Mouse (Mus musculus): ENCODE measurements at regions not wholly inside any gene's neighbourhood (a gene's known extent, or its start where the extent isn't known, plus 50 kb on each side); places are given as distances from the start of the nearest gene placed in this dataset.

DNA sequence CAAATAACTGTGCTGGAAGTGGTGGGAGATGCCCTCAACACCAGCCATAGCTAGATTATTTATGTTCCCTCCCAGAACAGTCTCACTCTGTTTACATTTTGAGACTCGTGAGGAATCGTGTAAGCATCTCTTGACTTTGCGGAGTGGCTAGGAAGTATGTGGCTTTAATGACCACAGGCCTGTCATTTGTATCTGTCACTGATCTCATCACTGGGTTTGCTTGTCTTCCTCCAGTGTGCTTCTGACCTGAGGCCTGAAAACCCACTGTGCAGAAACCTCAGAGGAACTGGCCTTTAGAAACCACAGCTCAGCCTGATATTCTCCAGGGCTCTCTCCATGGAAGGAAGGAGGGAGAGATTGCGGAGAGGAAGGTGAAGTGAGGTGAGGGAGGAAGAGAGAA lies 291.7 kb downstream of the Tbc1d1 start:
- H3K9ac ChIP-seq (ENCODE audit: low read length): no peak overlapping the region
- no peak overlapping the region for H3K27ac ChIP-seq (ENCODE audit: low read depth, low read length)
- no peaks in the 10 kb centered on the region for H3K27me3 ChIP-seq (ENCODE audit: control insufficient read depth, insufficient read depth, low read length)
- no peaks in the 10 kb centered on the region for H3K36me3 ChIP-seq (ENCODE audit: control insufficient read depth, insufficient read depth, low read length)
- H3K4me1 ChIP-seq (replicated peaks; ENCODE audit: control insufficient read depth, insufficient read depth, low read length): no peaks in the 10 kb centered on the region
- H3K9me3 ChIP-seq (ENCODE audit: control insufficient read depth, low read length): no peaks in the 10 kb centered on the region
- no peak overlapping the region for H3K4me2 ChIP-seq (ENCODE audit: low read depth, low read length, severe bottlenecking)
- 80% methylated on average over 4 of the region's 4 CpGs for WGBS
- ATAC-seq (replicated peaks; ENCODE audit: low FRiP score): no peak
- H3K4me3 ChIP-seq (ENCODE audit: low read depth, low read length): no peak overlapping the region
- no peak for DNase-seq (ENCODE audit: low spot score)

DNA sequence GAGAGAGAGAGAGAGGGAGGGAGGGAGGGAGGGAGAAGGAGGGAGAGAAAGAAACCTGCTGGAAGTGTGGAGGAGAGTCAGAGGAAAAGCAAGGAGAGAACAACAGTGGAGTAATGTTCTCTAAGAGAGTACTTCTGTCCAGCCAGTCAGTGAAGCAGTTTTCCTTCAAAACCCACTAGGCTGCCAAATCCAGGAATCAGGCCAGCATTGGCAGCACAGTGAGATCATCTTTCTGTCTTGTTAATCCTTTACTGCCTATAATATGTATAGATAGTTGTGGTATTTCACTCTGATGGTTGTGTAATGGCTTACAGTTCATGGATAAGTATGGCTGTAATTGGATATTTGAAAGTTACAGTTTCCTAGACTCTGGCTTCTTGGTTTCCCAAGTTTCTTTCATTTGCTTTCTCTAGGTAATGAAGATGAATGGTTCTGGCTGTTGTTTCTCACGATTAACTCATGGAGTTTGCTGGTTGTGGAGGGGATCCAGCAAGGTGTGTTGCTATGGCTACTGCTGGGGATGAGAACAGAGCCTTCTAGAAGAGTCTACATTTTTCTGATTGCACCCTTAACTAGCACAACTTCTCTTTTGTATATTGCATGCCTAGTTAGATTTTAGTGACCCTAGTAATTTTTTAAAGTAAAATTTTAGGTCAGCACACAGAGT lies 296.7 kb downstream of the Tbc1d1 start:
- H3K4me2 ChIP-seq (ENCODE audit: low read depth, low read length, severe bottlenecking): no peak overlapping the region
- no peak overlapping the region for H3K4me3 ChIP-seq (ENCODE audit: low read depth, low read length)
- DNase-seq (ENCODE audit: low spot score) (no peak), ATAC-seq (replicated peaks; ENCODE audit: low FRiP score) (no peak)
- H3K27ac ChIP-seq (ENCODE audit: low read depth, low read length): no peak overlapping the region
- H3K9ac ChIP-seq (ENCODE audit: low read length): no peak overlapping the region
- no peaks in the 10 kb centered on the region for H3K4me1 ChIP-seq (replicated peaks; ENCODE audit: control insufficient read depth, insufficient read depth, low read length)
- H3K36me3 ChIP-seq (ENCODE audit: control insufficient read depth, insufficient read depth, low read length): no peaks in the 10 kb centered on the region
- H3K27me3 ChIP-seq (ENCODE audit: control insufficient read depth, insufficient read depth, low read length): no peaks in the 10 kb centered on the region
- no peaks in the 10 kb centered on the region for H3K9me3 ChIP-seq (ENCODE audit: control insufficient read depth, low read length)
- 44% methylated on average over 1 of the region's 1 CpGs for WGBS

DNA sequence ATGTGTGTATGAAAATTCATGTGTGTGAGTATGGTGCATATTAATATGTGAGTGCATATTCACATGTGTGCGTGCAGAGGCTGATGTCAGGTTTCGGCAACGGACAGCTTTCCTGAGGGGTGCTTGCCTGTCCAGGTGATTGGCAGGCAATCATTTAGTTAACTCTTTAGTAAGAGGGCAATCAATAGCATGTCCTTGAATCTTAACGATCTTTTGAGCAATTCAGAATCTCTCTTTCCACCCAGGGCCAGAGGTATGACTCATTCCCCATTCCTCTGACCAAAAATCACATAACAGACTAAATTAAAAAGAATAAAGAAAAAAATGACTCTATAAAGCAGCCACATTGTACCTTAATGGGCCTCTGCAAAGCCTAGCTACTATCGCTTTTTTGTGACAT lies 303.7 kb downstream of the Tbc1d1 start:
- H3K4me1 ChIP-seq (replicated peaks; ENCODE audit: control insufficient read depth, insufficient read depth, low read length): no peaks in the 10 kb centered on the region
- no peak overlapping the region for H3K9ac ChIP-seq (ENCODE audit: low read length)
- no peak overlapping the region for H3K4me2 ChIP-seq (ENCODE audit: low read depth, low read length, severe bottlenecking)
- H3K27ac ChIP-seq (ENCODE audit: low read depth, low read length): no peak overlapping the region
- no peak for ATAC-seq (replicated peaks; ENCODE audit: low FRiP score)
- no peak for DNase-seq (ENCODE audit: low spot score)
- no peaks in the 10 kb centered on the region for H3K27me3 ChIP-seq (ENCODE audit: control insufficient read depth, insufficient read depth, low read length)
- H3K4me3 ChIP-seq (ENCODE audit: low read depth, low read length): no peak overlapping the region
- 76% methylated on average over 5 of the region's 5 CpGs for WGBS
- H3K9me3 ChIP-seq (ENCODE audit: control insufficient read depth, low read length): no peaks in the 10 kb centered on the region
- H3K36me3 ChIP-seq (ENCODE audit: control insufficient read depth, insufficient read depth, low read length): no peaks in the 10 kb centered on the region

DNA sequence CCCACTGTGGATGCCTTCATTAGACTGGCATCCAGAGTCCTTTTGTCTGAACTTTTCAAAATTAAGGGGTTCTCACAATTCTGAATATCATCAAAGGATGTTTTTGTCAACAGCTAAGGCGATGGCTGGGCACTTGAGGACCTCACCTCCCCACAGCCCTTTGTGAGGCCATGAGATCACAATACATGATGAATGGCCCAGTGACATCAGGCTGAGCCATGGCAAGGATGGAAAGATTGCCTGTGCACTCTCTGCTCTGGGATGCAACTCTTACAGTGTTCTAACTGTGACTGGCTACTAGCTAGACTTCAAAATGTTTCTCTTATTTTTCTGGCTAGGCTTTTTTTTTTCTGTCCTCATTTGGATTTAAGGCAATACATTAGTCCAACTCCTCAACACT lies 304.8 kb downstream of the Tbc1d1 start:
- Histone ChIP-seq H3K27ac (ENCODE audit: low read depth, low read length) (no peak overlapping the region), H3K4me1 (replicated peaks; ENCODE audit: control insufficient read depth, insufficient read depth, low read length) (no peaks in the 10 kb centered on the region), H3K27me3 (ENCODE audit: control insufficient read depth, insufficient read depth, low read length) (no peaks in the 10 kb centered on the region), H3K9me3 (ENCODE audit: control insufficient read depth, low read length) (no peaks in the 10 kb centered on the region), H3K9ac (ENCODE audit: low read length) (no peak overlapping the region), H3K4me3 (ENCODE audit: low read depth, low read length) (no peak overlapping the region), H3K36me3 (ENCODE audit: control insufficient read depth, insufficient read depth, low read length) (no peaks in the 10 kb centered on the region), H3K4me2 (ENCODE audit: low read depth, low read length, severe bottlenecking) (no peak overlapping the region)
- WGBS: 50% methylated on average over 1 of the region's 1 CpGs
- ATAC-seq (replicated peaks; ENCODE audit: low FRiP score) (no peak), DNase-seq (ENCODE audit: low spot score) (no peak)

DNA sequence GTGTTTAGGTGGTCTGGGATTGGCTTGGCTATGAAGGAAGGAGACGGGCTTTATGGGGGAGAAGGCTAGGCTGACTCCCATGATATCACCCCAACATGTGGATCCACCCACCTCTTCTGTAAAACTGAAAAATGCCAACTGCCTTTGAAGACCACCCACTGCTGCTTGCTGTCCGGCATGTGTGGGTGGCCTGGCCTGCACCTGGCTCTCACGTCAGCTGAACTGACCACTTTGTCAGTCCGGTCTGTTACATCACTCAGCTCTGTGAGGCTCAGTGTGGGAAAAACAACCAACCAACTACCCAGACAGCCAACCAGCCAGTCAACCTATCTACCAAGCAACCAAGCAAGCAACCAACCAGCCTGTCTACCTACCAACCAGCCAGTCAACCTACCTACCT lies 305.5 kb downstream of the Tbc1d1 start:
- Histone ChIP-seq H3K4me2 (ENCODE audit: low read depth, low read length, severe bottlenecking) (no peak overlapping the region), H3K9me3 (ENCODE audit: control insufficient read depth, low read length) (no peaks in the 10 kb centered on the region), H3K4me1 (replicated peaks; ENCODE audit: control insufficient read depth, insufficient read depth, low read length) (no peaks in the 10 kb centered on the region), H3K36me3 (ENCODE audit: control insufficient read depth, insufficient read depth, low read length) (no peaks in the 10 kb centered on the region), H3K9ac (ENCODE audit: low read length) (no peak overlapping the region), H3K4me3 (ENCODE audit: low read depth, low read length) (no peak overlapping the region), H3K27ac (ENCODE audit: low read depth, low read length) (no peak overlapping the region), H3K27me3 (ENCODE audit: control insufficient read depth, insufficient read depth, low read length) (no peaks in the 10 kb centered on the region)
- no peak for ATAC-seq (replicated peaks; ENCODE audit: low FRiP score)
- DNase-seq (ENCODE audit: low spot score): no peak
- 87% methylated on average over 4 of the region's 4 CpGs for WGBS

DNA sequence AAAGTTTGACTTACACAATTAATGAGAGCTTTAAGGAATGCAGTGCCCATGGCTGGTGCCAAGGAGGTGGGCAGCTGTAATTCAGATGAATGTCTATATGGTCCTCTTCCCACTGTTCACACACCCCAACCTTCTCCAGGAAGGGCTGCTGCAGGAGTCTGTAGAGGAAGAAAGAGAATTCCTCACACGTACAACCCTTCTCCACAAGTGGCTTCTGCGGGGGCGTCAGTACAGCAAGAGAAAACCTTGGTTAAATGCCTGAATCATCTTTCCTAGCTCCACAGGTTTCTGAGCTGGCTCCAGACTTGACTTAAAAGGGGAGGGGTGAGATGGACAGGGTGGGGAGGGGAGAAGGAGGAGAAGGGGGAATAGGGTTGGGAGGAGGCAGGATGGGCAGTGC lies 306.3 kb downstream of the Tbc1d1 start:
- WGBS: 84% methylated on average over 3 of the region's 3 CpGs
- Histone ChIP-seq H3K9me3 (ENCODE audit: control insufficient read depth, low read length) (no peaks in the 10 kb centered on the region), H3K27me3 (ENCODE audit: control insufficient read depth, insufficient read depth, low read length) (no peaks in the 10 kb centered on the region), H3K9ac (ENCODE audit: low read length) (no peak overlapping the region), H3K27ac (ENCODE audit: low read depth, low read length) (no peak overlapping the region), H3K4me1 (replicated peaks; ENCODE audit: control insufficient read depth, insufficient read depth, low read length) (no peaks in the 10 kb centered on the region), H3K4me2 (ENCODE audit: low read depth, low read length, severe bottlenecking) (no peak overlapping the region), H3K36me3 (ENCODE audit: control insufficient read depth, insufficient read depth, low read length) (no peaks in the 10 kb centered on the region), H3K4me3 (ENCODE audit: low read depth, low read length) (no peak overlapping the region)
- ATAC-seq (replicated peaks; ENCODE audit: low FRiP score) (no peak), DNase-seq (ENCODE audit: low spot score) (no peak)

DNA sequence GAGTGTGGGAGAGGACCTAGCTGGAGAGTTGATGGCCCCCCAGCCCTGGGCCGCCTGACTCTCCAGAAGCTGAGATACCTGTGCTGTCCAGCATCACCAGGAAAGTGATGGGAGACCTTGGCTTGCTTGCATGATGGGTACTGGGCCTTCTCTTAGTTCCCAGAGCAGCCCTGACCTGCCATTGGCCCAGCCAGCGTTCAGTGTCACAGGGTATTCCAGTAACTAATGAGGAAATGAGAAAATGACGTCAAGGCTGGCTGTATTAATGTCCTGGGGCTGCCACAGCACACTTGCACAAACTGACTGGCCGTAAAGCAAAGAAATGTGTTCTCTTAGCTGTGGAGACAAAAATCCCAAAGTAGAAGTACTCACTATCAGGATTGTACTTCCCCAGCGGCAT lies 307.5 kb downstream of the Tbc1d1 start:
- H3K4me1 ChIP-seq (replicated peaks; ENCODE audit: control insufficient read depth, insufficient read depth, low read length): no peaks in the 10 kb centered on the region
- no peak overlapping the region for H3K9ac ChIP-seq (ENCODE audit: low read length)
- no peaks in the 10 kb centered on the region for H3K9me3 ChIP-seq (ENCODE audit: control insufficient read depth, low read length)
- no peak for ATAC-seq (replicated peaks; ENCODE audit: low FRiP score)
- H3K27me3 ChIP-seq (ENCODE audit: control insufficient read depth, insufficient read depth, low read length): no peaks in the 10 kb centered on the region
- no peaks in the 10 kb centered on the region for H3K36me3 ChIP-seq (ENCODE audit: control insufficient read depth, insufficient read depth, low read length)
- WGBS: 87% methylated on average over 5 of the region's 5 CpGs
- no peak overlapping the region for H3K4me3 ChIP-seq (ENCODE audit: low read depth, low read length)
- no peak overlapping the region for H3K27ac ChIP-seq (ENCODE audit: low read depth, low read length)
- no peak overlapping the region for H3K4me2 ChIP-seq (ENCODE audit: low read depth, low read length, severe bottlenecking)
- DNase-seq (ENCODE audit: low spot score): no peak

DNA sequence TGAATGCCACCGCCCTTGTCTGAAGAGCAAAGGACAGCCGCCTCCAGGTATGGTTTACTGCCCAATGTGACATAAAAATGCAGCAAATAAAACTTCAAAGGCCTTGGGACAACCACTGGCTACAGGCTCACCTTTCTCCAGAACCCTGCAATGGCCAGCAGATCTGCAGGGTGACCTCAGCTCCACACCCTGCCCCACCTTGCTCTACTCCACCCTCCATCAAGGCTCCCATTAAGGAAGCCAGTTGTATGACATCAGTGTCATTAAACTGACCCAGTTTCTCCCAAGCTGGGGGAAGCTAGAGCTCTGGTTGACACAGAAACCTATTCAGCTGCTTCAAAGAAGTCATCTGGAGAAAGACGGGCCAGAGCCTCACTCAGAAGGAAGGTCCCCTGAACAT lies 310.2 kb downstream of the Tbc1d1 start:
- 87% methylated on average over 3 of the region's 3 CpGs for WGBS
- no peak overlapping the region for H3K4me2 ChIP-seq (ENCODE audit: low read depth, low read length, severe bottlenecking)

DNA sequence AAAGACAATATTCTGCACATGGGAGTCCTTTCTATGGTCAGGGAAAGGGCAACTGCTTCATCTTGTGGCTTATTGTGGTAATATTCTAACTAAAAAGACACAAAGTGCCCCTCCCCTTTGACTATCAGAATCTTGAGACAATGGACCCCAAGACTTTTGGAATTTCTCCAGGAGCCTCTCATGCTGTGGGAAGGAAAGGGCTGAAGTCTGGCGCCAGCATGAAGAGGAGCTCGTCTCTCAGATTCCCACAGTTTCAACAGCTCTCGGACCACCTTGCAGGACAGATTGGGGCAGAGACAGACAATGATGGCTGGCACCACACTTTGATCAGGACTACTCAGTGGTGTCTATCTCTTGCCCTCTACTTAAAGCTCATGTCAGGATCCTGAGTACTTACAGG lies 311.8 kb downstream of the Tbc1d1 start:
- WGBS: 90% methylated on average over 3 of the region's 3 CpGs
- DNase-seq (ENCODE audit: low spot score) (no peak), ATAC-seq (replicated peaks; ENCODE audit: low FRiP score) (no peak)
- no peaks in the 10 kb centered on the region for H3K36me3 ChIP-seq (ENCODE audit: control insufficient read depth, insufficient read depth, low read length)
- H3K4me1 ChIP-seq (replicated peaks; ENCODE audit: control insufficient read depth, insufficient read depth, low read length): no peaks in the 10 kb centered on the region
- no peak overlapping the region for H3K9ac ChIP-seq (ENCODE audit: low read length)
- no peak overlapping the region for H3K27ac ChIP-seq (ENCODE audit: low read depth, low read length)
- H3K9me3 ChIP-seq (ENCODE audit: control insufficient read depth, low read length): no peaks in the 10 kb centered on the region
- no peaks in the 10 kb centered on the region for H3K27me3 ChIP-seq (ENCODE audit: control insufficient read depth, insufficient read depth, low read length)
- no peak overlapping the region for H3K4me3 ChIP-seq (ENCODE audit: low read depth, low read length)
- no peak overlapping the region for H3K4me2 ChIP-seq (ENCODE audit: low read depth, low read length, severe bottlenecking)

More for the DNA sequence above, 310.2 kb downstream of the Tbc1d1 start:
- no peak overlapping the region for H3K9ac ChIP-seq (ENCODE audit: low read length)
- H3K36me3 ChIP-seq (ENCODE audit: control insufficient read depth, insufficient read depth, low read length): no peaks in the 10 kb centered on the region
- no peak overlapping the region for H3K4me3 ChIP-seq (ENCODE audit: low read depth, low read length)
- ATAC-seq (replicated peaks; ENCODE audit: low FRiP score) (no peak), DNase-seq (ENCODE audit: low spot score) (no peak)
- H3K27me3 ChIP-seq (ENCODE audit: control insufficient read depth, insufficient read depth, low read length): no peaks in the 10 kb centered on the region
- H3K27ac ChIP-seq (ENCODE audit: low read depth, low read length): no peak overlapping the region
- no peaks in the 10 kb centered on the region for H3K9me3 ChIP-seq (ENCODE audit: control insufficient read depth, low read length)
- no peaks in the 10 kb centered on the region for H3K4me1 ChIP-seq (replicated peaks; ENCODE audit: control insufficient read depth, insufficient read depth, low read length)

Measured in forebrain, embryonic 11.5 days (tissue).